Mouse (Mus musculus): ENCODE data around the gene Hoxc12.

Hoxc12 gene

GRCm38 (mm10) chr15:102936279-102936972 lies at the start of gene Hoxc12:
Gene Hoxc12 (plus strand): TSS chr15:102936757.
- in situ Hi-C loops (cut with MboI, MseI) = no loop called here

GRCm38 (mm10) chr15:102895115-102895514 lies 41.4 kb upstream of the Hoxc12 start:
- in situ Hi-C loops (cut with MboI, MseI) = no loop called here

GRCm38 (mm10) chr15:102904946-102905345 lies 31.6 kb upstream of the Hoxc12 start:
- in situ Hi-C loops (cut with MboI, MseI) = no loop called here

DNA sequence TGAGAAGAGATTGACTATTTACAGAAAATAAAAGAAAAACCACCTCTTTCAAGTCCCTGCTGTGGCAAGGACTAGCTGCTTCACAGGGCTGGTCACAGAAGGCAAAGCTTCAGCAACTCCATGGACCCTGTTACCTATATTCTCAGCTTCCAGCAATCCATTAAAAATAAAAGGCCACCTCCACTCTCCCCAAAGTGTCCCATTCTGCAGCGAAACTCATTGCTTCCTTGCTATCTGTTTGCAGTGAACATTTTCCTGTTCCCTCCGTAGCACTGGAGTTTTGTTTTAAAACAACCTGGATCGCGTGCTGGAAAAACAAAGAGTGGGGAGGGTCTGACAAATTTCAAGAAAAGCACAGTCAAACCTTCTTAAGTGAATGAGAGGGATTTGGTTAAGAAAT lies 27.0 kb upstream of the Hoxc12 start:
- in situ Hi-C loops (cut with MboI, MseI) = no loop called here

GRCm38 (mm10) chr15:102910038-102910437 lies 26.5 kb upstream of the Hoxc12 start:
- in situ Hi-C loops (cut with MboI, MseI) = loop anchor here in 1 of 2 experiments (10.0 kb wide), 1 partner anchor 1995 kb away; no protein-coding TSS in a partner anchor

- in situ Hi-C loops (cut with MboI, MseI) = loop anchor here in 1 of 2 experiments (10.0 kb wide), 1 partner anchor 1996 kb away; no protein-coding TSS in a partner anchor
These were observed 26.0 kb upstream of the Hoxc12 start for GRCm38 (mm10) chr15:102910496-102911095.

DNA sequence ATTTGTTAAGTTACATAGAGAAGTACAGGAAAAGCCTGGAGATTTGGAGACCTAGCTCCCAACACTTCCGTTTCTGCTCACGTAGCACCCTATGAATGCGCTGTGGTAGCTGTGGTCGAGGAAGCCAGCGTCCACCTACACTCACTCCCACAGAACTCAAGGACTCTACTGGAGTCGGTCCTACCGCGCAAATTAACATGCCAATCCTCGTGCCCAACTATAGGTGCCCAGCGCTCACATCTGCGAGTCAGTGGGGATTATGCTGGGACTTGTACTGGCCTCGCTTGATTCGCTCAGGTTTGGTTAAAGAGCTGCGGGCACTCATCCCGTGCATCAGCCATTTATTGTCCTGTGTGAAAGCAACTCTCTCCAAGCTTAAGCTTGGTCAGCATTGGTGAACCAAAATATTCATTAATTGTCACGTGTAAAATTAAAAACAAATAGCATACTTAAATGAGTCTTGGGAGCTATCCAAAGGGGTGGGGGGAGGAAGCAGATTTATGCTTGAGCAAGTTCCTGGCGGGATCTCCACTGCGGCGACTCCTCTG lies 23.4 kb upstream of the Hoxc12 start:
- in situ Hi-C loops (cut with MboI, MseI) = loop anchor here in 1 of 2 experiments (10.0 kb wide), 1 partner anchor 1998 kb away; no protein-coding TSS in a partner anchor

GRCm38 (mm10) chr15:102917972-102918572 lies 18.5 kb upstream of the Hoxc12 start:
- in situ Hi-C loops (cut with MboI, MseI) = loop anchor here in 1 of 2 experiments (10.0 kb wide), 1 partner anchor 2003 kb away; no protein-coding TSS in a partner anchor

- in situ Hi-C loops (cut with MboI, MseI) = loop anchor here in 1 of 2 experiments (10.0 kb wide), 1 partner anchor 2004 kb away; no protein-coding TSS in a partner anchor
These were observed 17.8 kb upstream of the Hoxc12 start for GRCm38 (mm10) chr15:102918611-102919265.

- in situ Hi-C loops (cut with MboI, MseI) = loop anchor here in 1 of 2 experiments (10.0 kb wide), 1 partner anchor 2005 kb away; no protein-coding TSS in a partner anchor
These were observed 17.0 kb upstream of the Hoxc12 start for GRCm38 (mm10) chr15:102919336-102920180.

DNA sequence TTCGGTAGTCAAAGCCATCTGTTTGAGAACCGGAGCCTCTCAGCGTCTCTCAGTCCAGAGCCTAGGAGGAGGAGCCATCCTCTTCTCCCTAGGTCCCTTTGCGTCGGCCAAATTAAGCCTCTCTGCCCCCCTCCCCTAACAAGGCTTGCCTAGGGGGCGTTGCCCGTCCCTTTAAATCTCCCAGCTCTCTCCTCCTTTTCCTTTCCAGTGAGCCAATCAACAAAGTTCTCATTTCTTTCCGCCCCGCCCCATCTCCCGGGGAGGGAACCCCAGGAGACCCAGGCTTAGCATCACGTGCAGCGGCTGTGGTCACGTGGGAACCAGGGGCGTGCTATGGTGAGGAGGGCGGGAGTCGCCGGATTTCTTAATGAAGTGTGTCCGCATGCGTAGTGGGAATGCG lies 15.9 kb upstream of the Hoxc12 start:
- in situ Hi-C loops (cut with MboI, MseI) = no loop called here

GRCm38 (mm10) chr15:102921053-102922011 lies 15.2 kb upstream of the Hoxc12 start, which contains the start of gene Hoxc13:
Gene Hoxc13 (plus strand): TSS chr15:102921103.
- in situ Hi-C loops (cut with MboI, MseI) = no loop called here

DNA sequence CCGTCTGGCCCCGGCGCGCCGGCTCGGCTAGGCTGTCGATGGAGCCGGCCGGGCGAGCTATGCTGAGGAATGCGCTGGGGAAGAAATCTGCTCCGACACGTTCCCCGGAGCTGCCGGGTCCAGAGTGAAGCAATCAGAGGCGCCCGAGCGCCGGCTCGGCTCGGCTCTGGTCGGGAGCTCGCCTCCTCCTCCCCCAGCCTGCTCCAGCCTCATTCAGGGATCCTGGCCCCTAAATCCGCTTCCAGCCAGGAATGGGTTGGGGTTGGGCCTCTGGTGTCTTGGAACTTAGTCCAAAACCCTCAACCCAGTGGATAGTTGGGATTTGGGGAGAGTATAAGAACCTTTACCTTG lies 14.6 kb upstream of the Hoxc12 start:
- in situ Hi-C loops (cut with MboI, MseI) = no loop called here

DNA sequence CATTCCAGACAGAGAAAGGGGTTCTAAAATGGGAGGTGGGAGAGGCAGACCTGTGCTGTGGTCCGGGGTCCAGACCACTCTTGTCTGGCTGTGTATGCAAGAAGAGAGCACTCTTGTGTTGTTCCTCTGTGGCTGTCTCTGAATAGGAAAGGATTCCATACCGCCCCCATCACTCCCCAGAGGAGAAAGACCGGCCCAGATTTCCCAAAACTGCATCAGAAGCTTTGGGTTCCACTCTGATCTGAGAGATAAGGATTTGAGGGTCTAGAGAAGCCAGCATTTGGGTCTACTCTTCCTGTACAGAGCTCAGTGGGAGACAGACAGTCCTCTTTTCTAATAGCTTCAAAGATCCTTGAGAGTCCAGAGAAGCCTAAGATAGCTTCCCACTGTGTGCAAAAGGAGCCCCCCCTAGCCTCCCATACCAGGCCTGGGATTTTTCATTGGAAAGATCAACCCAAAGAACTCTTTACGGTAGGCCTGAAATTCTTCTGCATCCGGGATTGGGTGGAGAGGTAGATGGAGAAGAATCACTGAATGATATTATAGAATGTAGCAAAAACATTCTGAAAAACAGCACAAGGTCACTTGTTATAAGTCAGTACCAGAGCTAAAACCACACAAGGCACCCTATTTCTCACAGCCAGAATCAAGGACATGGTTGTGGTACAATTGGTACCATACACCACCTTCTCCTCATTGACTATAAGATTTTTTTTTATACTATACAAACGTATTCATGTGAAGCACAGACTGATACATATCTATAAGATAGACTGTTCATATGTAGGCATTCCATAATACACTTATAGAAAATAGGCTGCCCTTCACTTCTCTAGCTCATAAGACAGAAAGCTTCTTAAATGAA lies 13.7 kb upstream of the Hoxc12 start:
- in situ Hi-C loops (cut with MboI, MseI) = no loop called here

DNA sequence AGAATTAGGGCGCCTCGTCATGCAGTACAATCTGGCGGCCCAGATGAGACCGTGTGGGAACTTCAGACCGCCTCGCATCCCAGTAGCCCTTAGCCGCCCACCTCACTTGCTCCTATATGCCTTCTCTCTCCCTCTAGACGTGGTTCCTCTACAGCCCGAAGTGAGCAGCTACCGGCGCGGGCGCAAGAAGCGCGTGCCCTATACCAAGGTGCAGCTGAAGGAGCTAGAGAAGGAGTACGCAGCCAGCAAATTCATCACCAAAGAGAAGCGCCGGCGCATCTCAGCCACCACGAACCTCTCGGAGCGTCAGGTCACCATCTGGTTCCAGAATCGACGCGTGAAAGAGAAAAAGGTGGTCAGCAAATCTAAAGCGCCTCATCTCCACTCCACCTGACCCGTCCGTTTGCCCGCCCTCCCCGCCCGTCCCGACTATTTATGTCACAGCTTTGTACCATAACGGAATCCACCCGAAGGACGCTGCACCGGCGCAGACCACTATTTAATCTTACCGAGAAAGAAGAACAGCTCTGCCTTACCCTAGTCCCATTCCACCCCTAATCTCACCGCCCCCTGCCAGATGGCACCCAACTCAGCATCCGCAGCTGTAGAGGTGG lies 9.4 kb upstream of the Hoxc12 start:
- in situ Hi-C loops (cut with MboI, MseI) = no loop called here

GRCm38 (mm10) chr15:102931706-102932358 lies 4.7 kb upstream of the Hoxc12 start:
- in situ Hi-C loops (cut with MboI, MseI) = no loop called here

DNA sequence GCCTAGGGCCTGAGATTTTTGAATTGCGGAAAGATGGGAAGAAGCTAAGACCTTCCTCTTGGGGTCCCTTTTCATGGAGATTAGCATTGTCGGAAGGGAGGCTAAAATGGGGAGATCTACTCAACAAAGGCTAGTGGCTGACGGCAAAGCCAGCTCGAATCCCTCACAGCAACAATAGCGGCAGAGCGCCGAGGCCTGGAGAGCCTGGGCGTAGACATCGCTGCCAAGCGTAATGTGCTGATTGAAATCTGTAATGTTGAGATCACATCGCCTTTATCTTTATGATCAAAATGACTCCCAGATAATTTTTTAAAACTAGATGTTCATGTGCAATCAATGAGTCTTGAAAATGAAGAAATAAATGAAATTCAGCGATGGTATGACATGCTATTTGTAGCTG lies 2.1 kb upstream of the Hoxc12 start:
- in situ Hi-C loops (cut with MboI, MseI) = no loop called here

GRCm38 (mm10) chr15:102934897-102935296 lies 1.7 kb upstream of the Hoxc12 start:
- in situ Hi-C loops (cut with MboI, MseI) = no loop called here

Measured in T-helper 17 cell (primary cell).